Mouse (Mus musculus) activated CD4-positive, CD25-positive, alpha-beta regulatory T cell, adult 4 months (primary cell): ENCODE data around the gene Khdc3. TPM values are rescaled to one million over a fixed set of nuclear protein-coding genes. Genes with fewer than 3 reads are reported as not detected.
"Not testable (repeated sequence)": the region's sequence is repeated elsewhere in the genome, so short reads cannot be mapped to it uniquely, and the experiment has no call there.

Experiments used
- ATAC-seq: one replicate; pipeline ENCODE4 v1.8.0; 2017
- polyA plus RNA-seq, 2 experiments: library from polyadenylated mRNA; unstranded; fragments of 100-300 nt; shearing (Covaris generic); gene quantifications; one replicate each; pipeline ENCODE4 v1.2.1; 2017

Khdc3 gene
- polyA plus RNA-seq: under 1 TPM; 0.40 to 0.46 TPM

DNA sequence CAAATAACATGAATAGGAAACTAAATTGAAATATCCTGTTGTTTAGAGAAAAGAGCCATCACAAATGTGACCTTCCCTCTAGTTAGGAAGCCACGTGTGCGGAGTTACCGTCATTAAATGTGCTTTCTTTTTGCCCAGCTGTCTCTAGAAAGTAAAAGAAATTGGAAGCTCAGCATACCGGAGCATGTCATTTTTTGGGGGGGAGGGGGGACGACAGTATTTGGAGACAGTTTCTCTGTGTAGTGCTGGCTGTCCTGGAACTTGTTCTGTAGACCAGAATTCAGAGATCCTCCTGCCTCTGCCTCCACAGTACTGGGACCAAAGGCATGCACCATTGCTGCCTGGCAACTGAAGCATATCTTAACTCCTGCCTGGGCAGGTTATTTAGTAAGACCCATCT, at the start of gene Khdc3:
Gene Khdc3, plus strand, starts transcription at position 301 of the 400 bp plus-strand sequence.
- ATAC-seq: no peak

DNA sequence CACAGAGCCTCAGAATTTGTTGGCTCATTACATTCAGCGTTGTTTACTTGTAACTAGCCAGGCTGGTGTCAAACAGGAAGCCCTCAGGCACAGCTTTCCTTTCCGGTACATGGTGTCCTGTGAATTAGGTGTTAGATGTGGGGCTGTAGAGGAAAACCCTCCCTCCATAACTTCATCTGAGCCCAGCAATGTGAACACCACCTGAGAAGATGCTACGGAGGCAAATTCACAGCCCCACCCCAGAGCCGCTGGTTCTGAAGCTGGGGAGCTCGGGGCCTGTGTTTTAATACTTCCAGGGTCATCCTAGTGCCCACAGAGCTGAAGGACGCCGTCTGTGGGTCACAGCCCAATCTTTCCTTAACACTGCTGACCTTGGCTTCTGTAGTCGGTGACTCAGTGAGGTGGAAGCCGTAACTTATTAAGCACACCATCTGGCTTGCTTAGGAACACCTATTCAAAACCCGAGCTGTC, 46.2 kb upstream of the Khdc3 start:
- ATAC-seq: peak; percentile 73

- no peak for ATAC-seq
Observed at GRCm38 (mm10) chr9:73059224-73059623, 42.4 kb upstream of the Khdc3 start.

DNA sequence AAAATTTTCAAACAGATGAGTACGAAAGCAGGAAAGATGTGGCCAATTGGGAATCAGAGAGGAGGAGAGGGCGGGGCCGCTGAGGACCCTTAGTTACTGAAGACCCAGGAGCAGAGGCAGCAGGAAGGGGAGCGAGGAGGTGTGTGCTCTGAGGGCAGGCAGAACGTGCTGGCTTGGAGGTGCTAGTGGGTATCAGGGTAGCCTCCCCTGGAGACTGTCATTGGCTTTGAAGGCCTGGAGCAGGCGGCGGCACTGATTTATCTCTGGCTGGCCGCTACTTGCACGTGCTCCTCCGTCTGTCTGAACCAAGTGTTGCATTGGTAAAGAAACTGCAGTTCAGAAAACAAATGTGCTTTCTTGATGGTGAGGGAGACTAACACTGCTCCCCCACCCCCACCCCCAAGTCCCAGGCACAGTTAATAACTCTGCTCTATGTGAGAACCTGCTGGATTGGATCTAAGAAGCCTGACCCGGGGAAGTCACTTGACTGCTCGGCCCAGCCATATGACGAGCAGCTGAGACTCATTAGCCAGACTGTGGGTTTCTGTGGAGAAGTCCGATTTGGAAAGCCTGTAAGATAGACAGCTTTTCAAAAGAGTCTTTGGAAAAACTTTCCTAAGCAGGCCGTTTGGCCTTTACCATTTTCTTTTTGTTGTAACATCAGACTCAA, 37.9 kb upstream of the Khdc3 start:
- ATAC-seq: no peak

DNA sequence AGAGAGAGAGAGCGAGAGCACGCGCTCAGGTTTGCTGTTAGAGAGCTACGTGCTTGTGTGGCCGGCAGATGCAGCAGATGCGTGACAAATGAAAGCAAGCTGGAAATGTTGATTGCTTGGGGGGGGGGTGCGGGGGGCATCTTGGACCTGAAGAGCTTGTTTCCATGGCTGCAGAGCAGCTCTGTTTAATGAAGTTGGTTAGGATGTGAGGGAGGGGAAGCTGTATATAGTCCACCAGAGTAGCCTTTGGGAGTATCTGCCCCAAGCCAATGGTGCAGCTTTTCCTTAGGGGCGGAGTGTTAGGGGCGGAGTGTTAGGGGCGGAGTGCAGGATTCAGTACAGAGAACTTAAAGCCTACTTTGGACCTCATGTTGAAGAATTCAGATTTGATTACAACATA, 34.5 kb upstream of the Khdc3 start:
- ATAC-seq: no peak

- no peak for ATAC-seq
Observed at GRCm38 (mm10) chr9:73068230-73068679, 33.4 kb upstream of the Khdc3 start.

GRCm38 (mm10) chr9:73068688-73069087, 32.9 kb upstream of the Khdc3 start:
- no peak for ATAC-seq

DNA sequence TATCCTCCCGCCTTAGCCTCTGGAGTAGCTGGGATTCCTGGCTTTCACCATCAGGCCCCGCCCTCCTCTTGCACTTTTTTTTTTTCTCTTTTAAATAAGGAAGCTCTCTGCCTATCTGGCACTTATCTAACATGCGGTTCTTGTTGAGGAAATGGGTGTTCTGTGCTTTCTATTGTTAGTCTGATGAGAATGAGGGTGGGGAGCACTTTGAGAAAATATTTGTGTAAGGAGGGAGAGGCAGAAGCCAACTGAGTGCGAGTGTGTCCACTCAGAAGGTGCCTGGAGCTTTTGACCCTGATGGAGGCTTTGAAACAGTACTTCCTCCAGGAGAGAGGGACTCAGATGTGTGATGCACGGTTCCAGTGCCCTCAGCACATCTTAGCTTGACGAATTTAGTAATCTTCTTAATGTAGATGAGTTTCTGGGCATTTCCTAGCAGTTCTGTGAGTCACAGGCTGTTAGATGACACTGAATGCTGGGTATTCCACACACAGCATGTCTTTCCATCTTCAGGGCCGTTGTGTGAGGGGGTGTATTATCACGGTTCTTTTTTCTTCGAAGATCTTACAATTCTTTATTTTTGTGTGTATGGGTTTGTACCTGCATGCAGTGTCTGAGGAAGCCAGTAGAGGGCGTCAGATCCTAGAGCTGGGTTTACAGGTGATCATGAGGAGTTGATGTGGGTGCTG, 30.5 kb upstream of the Khdc3 start:
- peak; percentile 41 for ATAC-seq

DNA sequence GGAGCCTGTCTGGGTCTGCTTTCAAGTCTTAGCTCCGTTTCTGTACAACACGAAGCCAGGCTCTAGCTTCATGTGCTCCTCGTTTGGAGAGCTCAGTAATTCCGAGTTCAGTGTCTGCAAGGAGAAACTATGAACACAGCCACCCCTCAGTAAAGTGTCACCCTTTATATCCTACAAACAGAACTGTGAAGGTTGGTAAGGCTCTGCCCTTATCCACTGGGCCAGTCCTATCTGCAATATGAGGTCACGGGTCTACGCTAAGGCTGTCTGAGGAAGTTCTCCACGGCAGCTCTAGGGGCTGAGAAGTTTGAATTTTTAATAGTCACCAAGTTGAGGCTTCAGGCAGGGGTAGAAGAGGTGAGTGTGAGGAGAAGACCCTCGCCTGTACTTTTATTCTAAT, 29.2 kb upstream of the Khdc3 start:
- ATAC-seq: no peak

DNA sequence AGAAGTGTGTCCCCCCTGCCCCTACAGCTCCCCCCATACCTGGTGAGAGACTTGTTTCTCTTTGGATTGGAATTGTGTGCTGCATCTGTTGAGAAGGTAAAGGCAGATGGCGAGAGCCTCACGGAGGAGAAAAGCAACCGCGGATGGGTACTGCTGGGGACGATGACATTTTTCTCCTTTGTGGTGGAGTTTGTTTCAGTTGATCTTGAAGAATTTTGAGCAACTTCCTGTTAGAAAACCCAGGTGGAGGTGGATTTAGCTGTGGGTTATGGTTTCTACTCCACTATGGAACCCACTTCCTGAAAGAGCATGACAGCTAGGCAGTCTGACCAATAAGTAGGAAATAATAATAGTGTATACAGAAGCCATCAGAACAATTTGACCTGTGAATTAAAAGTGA, 28.5 kb upstream of the Khdc3 start:
- ATAC-seq: peak; percentile 75

DNA sequence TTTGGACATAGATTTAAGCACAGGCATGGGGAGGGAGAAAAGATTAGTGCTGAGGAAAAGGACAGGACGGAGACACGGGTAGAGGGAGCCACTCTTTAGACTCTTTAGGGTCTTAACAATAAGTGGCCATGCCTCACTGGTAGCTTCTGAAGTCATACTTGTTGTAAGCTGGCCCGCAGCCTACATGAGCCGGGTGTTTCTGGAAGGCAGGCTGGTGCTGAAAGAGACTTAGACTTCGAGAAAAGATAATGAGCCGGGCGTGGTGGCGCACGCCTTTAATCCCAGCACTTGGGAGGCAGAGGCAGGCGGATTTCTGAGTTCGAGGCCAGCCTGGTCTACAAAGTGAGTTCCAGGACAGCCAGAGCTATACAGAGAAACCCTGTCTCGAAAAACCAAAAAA, 22.3 kb upstream of the Khdc3 start:
- ATAC-seq: not testable (repeated sequence)

DNA sequence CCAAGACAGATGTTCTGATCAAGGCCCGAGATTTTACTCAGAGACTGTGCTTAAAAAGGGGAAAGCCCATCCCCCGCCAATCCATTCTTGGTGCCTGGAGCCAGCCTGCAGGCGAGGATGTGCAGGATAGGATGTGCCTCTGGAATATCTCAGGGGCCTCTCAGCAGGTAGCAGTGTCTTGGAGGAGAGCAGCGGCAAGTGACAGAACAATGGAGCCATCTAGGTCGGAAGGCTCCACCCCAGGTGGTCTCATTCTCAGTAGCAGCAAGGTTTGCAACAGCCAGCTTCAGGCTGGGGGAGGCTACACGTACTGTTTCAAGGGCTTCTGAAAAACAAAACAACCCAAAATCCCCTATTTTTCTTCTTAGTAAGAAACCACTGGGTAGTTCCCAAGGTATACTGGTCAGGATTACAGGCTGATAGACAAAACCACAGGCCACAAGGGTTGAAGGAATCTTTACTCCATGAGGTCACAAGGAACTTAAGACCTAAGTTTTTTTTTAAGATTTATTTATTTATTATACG, 21.8 kb upstream of the Khdc3 start:
- ATAC-seq: no peak

- ATAC-seq: no peak
Observed at GRCm38 (mm10) chr9:73082291-73083000, 19.2 kb upstream of the Khdc3 start.

DNA sequence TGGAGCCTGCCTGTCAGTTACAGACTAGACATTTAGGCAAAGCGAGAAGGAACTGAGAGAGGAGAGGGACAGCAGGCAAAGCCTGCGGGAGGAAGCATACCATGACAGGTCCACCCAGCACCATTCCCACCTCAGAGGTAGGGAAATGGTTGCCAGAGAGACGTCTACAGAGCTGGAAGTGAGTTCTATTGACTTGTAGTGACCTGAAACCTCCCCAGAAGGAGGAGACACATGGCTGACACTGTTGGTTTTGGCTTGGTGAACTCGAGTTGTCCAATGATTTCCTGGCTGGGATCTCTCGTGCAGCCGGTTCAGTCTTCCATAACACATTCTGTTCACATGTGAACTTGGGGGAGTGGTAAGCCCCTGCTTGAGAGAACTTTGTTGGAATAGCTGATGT, 17.7 kb upstream of the Khdc3 start:
- no peak for ATAC-seq

GRCm38 (mm10) chr9:73085845-73086244, 15.8 kb upstream of the Khdc3 start:
- ATAC-seq: no peak

DNA sequence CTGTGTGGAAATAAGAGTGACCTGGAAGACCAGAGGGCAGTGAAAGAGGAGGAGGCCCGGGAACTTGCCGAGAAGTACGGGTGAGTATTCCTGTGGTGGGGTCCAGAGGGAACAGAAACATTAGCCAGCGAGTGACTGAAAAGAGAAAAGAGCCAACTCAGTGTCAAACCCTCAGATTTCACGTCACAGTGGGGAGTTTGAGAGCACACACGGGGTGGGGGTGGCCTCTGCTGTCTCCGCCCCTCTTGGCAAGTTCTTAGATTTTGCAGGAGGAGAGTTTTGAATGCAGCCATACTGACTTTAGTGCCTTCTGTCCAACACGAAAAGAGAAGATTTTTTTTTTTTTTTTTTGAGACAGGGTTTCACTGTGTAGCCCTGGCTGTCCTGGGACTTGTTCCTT, 14.5 kb upstream of the Khdc3 start:
- ATAC-seq: no peak

DNA sequence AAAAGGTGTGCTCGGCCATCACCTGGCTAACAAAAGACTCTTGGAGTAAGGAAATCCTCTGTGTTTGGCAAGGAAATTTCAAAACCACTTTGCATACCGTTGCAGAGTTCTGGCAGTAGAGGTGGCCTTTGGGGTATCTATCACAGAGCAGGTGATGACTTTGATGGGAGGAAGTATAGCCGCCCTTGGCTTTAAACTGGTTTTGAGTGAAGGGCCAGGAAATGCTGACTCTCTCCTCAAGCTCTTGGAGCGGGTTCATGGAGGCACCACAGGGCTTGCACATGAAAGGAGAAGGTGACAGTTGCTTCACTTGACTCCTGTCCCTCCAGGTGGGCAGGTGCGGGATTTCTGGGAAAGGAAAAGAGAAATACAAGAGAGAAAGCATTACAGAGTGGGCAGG, 14.1 kb upstream of the Khdc3 start:
- ATAC-seq: no peak

GRCm38 (mm10) chr9:73089222-73089920, 12.3 kb upstream of the Khdc3 start:
- peak; percentile 76 for ATAC-seq

- no peak for ATAC-seq
Observed at GRCm38 (mm10) chr9:73090121-73090520, 11.5 kb upstream of the Khdc3 start.

DNA sequence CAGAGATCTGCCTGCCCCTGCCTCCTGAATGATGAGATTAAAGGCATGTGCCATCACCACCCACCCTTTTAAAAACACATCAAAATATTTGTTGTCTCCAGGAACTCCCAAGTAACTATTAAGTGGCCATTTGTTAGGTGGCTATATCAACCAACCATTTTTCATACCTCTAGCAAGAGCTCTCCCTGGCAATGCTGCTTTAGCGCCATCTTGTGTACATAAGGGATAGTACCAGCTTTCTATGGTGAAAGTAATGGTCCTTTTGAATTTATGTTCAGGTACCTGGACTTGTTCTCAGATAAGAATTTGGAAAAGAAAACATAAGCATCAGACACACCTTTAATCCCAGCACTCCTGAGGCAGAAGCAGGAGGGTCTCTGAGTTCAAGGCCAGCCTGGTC, 9.9 kb upstream of the Khdc3 start:
- ATAC-seq: peak; percentile 35

- no peak for ATAC-seq
Observed at GRCm38 (mm10) chr9:73094580-73094979, 7.1 kb upstream of the Khdc3 start.

- ATAC-seq: no peak
Observed at GRCm38 (mm10) chr9:73097898-73098297, 3.7 kb upstream of the Khdc3 start.

DNA sequence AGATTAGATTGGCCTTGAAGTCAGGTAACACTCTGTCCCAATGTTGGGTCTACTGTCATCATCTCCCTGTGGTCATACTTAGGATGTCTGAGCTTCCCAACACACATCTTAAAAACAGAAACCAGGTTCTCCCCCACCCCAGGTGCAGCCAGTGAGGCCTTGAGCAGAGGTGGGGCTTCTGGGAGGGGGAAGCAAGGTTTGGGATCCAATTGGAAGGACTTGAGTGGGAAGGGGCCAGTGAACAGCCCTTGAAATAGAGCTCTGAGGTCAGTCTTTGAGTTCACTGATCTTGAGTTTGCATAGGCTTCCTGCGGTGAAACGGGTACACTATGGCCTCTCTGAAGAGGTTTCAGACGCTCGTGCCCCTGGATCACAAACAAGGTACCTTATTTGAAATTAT, 545 bp downstream of the Khdc3 start, which contains the start of gene Gm20509:
Gene Gm20509, plus strand, starts transcription at position 290 of the 400 bp plus-strand sequence.
- ATAC-seq: no peak
